Mouse (Mus musculus) heart, adult 11 months (tissue): ENCODE data around the gene Olfr1449.
"Not testable (repeated sequence)": the region's sequence is repeated elsewhere in the genome, so short reads cannot be mapped to it uniquely, and the experiment has no call there.

ENCODE experiments used
- DNase-seq: peaks from one replicate; pipeline ENCODE4 v3.0.0; 2022

The Olfr1449 gene

GRCm38 (mm10) chr19:12930540-12930939 is at the start of gene Olfr1449:
Gene Olfr1449 (plus strand): TSS chr19:12930840.
- DNase-seq, result no peak

- DNase-seq, result no peak
Measured at GRCm38 (mm10) chr19:12883555-12883954, 47.1 kb upstream of the Olfr1449 start, which contains the start of gene Olfr1445. Gene Olfr1445 (plus strand): TSS chr19:12883855.

GRCm38 (mm10) chr19:12893424-12893823 is 37.2 kb upstream of the Olfr1449 start, which contains the start of gene Olfr1446:
Gene Olfr1446 (minus strand): TSS chr19:12893524.
- no peak for DNase-seq

- DNase-seq, result no peak
Measured at GRCm38 (mm10) chr19:12903643-12904042, 27.0 kb upstream of the Olfr1449 start, which contains the start of gene Olfr1447. Gene Olfr1447 (minus strand): TSS chr19:12903743.

- DNase-seq, result no peak
Measured at GRCm38 (mm10) chr19:12924319-12924718, 6.3 kb upstream of the Olfr1449 start, which contains the start of gene Olfr1448. Gene Olfr1448 (minus strand): TSS chr19:12924419.

- no peak for DNase-seq
Measured at GRCm38 (mm10) chr19:12949958-12950357, 19.3 kb downstream of the Olfr1449 start, which contains the start of gene Olfr1450. Gene Olfr1450 (plus strand): TSS chr19:12950258.

DNA sequence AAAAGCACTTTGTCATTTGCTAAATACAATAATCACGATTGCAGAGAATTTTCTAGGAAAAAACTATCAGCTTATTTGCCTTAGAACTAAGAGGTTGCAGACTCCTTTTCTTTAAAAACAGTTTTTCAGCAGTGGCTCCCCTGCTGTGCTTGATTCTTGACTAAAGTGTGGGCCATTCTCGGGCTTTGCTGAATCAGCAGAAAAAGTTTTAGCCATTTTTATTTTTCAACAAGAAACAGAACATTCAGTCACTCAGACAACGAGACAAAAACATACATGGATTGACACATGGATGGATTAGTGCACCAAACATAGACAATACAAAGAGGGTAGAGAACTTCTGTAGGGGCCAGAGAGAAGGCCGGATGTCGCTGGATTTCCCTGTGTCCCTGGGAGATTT is 39.4 kb downstream of the Olfr1449 start:
- DNase-seq, result not testable (repeated sequence)
